Mouse (Mus musculus) MEL (cell line): ENCODE measurements at regions not wholly inside any gene's neighbourhood (a gene's known extent, or its start where the extent isn't known, plus 50 kb on each side); places are given as distances from the start of the nearest gene placed in this dataset.

Experiments
- BHLHE40 ChIP-seq: IDR thresholded peaks from 2 replicates; pipeline ENCODE4 v1.6.1; 2012; ENCODE audit warnings: low read depth, mild to moderate bottlenecking, inconsistent platforms, low read length, improper control_type of control experiment, borderline replicate concordance
- CHD2 ChIP-seq: IDR thresholded peaks from 2 replicates; pipeline ENCODE4 v1.6.1; 2011; ENCODE audit warnings: low read length, improper control_type of control experiment
- CTCF ChIP-seq, 3 experiments: IDR thresholded peaks in 2 of 3; conservative IDR thresholded peaks in 1 of 3; 2 replicates each; pipeline ENCODE4 v1.5.1; 2011 to 2012; ENCODE audit warnings: low read length in 3 of 3, low read depth in 2 of 3, mild to moderate bottlenecking in 2 of 3, improper control_type of control experiment in 1 of 3, inconsistent platforms in 1 of 3, mixed read lengths in 1 of 3, moderate library complexity in 1 of 3; ENCODE audit not compliant: control insufficient read depth in 1 of 3, insufficient read depth in 1 of 3, poor library complexity in 1 of 3, severe bottlenecking in 1 of 3
- E2F4 ChIP-seq: IDR thresholded peaks from 2 replicates; pipeline ENCODE4 v1.6.1; 2011; ENCODE audit warnings: low read depth, low read length, improper control_type of control experiment, borderline replicate concordance
- GABPA ChIP-seq: IDR thresholded peaks from 2 replicates; pipeline ENCODE4 v1.6.1; 2012; ENCODE audit warnings: low read depth, mild to moderate bottlenecking, inconsistent platforms, low read length, improper control_type of control experiment, moderate library complexity
- GATA1 ChIP-seq: IDR thresholded peaks from 2 replicates; pipeline ENCODE4 v1.6.1; 2011; ENCODE audit warnings: low read depth, low read length, improper control_type of control experiment
- MAFK ChIP-seq: IDR thresholded peaks from 2 replicates; pipeline ENCODE4 v1.6.1; 2011; ENCODE audit warnings: low read depth, mild to moderate bottlenecking, low read length, improper control_type of control experiment, borderline replicate concordance
- MAZ ChIP-seq: IDR thresholded peaks from 2 replicates; pipeline ENCODE4 v1.6.1; 2012; ENCODE audit warnings: low read depth, mild to moderate bottlenecking, inconsistent platforms, low read length, improper control_type of control experiment
- MEF2A ChIP-seq: IDR thresholded peaks from 2 replicates; pipeline ENCODE4 v1.6.1; 2014; ENCODE audit warnings: low read depth, mild to moderate bottlenecking, inconsistent platforms, low read length, improper control_type of control experiment; ENCODE audit not compliant: poor library complexity, insufficient replicate concordance, severe bottlenecking; ENCODE audit errors: extremely low read depth
- RCOR1 ChIP-seq: IDR thresholded peaks from 2 replicates; pipeline ENCODE4 v1.6.1; 2012; ENCODE audit warnings: low read depth, mild to moderate bottlenecking, inconsistent platforms, low read length, improper control_type of control experiment
- TCF12 ChIP-seq: IDR thresholded peaks from 2 replicates; pipeline ENCODE4 v1.6.1; 2014; ENCODE audit warnings: low read depth, mild to moderate bottlenecking, inconsistent platforms, low read length, improper control_type of control experiment, moderate library complexity

DNA sequence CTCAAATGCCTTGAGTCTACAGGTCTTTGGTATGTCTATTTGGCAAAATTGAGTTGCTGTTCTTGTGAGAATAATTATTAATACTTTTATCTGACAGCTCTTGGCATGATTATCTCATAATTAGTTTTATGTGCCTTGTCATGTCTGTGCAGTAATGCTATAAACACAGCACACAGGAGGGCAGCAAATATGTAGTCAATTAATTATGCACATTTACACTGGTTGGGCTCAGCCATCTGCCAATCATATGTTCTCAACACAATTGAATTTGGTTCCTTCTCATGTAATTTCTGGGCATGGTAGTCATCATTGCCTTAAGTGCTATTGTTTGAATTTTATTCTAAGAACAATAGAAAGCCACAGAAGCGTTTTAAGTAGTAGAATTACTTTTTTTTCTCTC, 1650.7 kb upstream of the Tenm2 start:
- no peak for TF ChIP-seq RCOR1
- TF ChIP-seq BHLHE40 = no peak
- TF ChIP-seq TCF12 = no peak
- TF ChIP-seq CHD2 = no peak
- no peak for TF ChIP-seq MAZ
- no peak for TF ChIP-seq MAFK
- TF ChIP-seq E2F4 = no peak
- no peak for TF ChIP-seq CTCF (IDR thresholded peaks at IDR 0.05 in 2 of 3, conservative IDR thresholded peaks at IDR 0.05 in 1 of 3; ENCODE audit: control insufficient read depth in 1 of 3, insufficient read depth in 1 of 3, low read depth in 2 of 3, low read length in 3 of 3, poor library complexity in 1 of 3, severe bottlenecking in 1 of 3)
- no peak for TF ChIP-seq GABPA
- no peak for TF ChIP-seq MEF2A
- no peak for TF ChIP-seq GATA1
